Mouse (Mus musculus) heart, adult 9 months (tissue): ENCODE data around the gene Tirap.
A peak's percentile ranks its signal among the peaks of the same experiment; 100 is the strongest.

Experiments used
- DNase-seq, 2 experiments: peaks; one replicate each; pipeline ENCODE4 v3.0.0; 2022; ENCODE audit warnings: low spot score in 2 of 2

The Tirap gene

GRCm38 (mm10) chr9:35199772-35200471, at the start of gene Tirap, which contains the start of gene Srpr:
Gene Tirap, minus strand, starts transcription at chr9:35200291.
Gene Srpr, plus strand, starts transcription at chr9:35200175.
- DNase-seq: peak; percentile 90 to 91

GRCm38 (mm10) chr9:35249476-35249875, 49.4 kb upstream of the Tirap start:
- DNase-seq: no peak

GRCm38 (mm10) chr9:35247405-35247804, 47.3 kb upstream of the Tirap start:
- no peak for DNase-seq

- DNase-seq: no peak
These were observed 39.6 kb upstream of the Tirap start for GRCm38 (mm10) chr9:35239734-35240133.

GRCm38 (mm10) chr9:35238915-35239571, 39.0 kb upstream of the Tirap start:
- DNase-seq: peak in 1 of 2 experiments; percentile 6

- no peak for DNase-seq
These were observed 38.3 kb upstream of the Tirap start for GRCm38 (mm10) chr9:35238371-35238770.

GRCm38 (mm10) chr9:35235996-35236395, 35.9 kb upstream of the Tirap start:
- no peak for DNase-seq

GRCm38 (mm10) chr9:35228671-35229070, 28.6 kb upstream of the Tirap start:
- DNase-seq: no peak

- DNase-seq: no peak
These were observed 23.4 kb upstream of the Tirap start for GRCm38 (mm10) chr9:35223466-35223865.

GRCm38 (mm10) chr9:35217963-35218362, 17.9 kb upstream of the Tirap start:
- peak in 1 of 2 experiments; percentile 24 for DNase-seq

GRCm38 (mm10) chr9:35211573-35212511, 11.8 kb upstream of the Tirap start:
- DNase-seq: no peak

GRCm38 (mm10) chr9:35210542-35211474, 10.7 kb upstream of the Tirap start, which contains the start of gene Foxred1:
Gene Foxred1, minus strand, starts transcription at chr9:35211055.
- peak; percentile 99 for DNase-seq

- no peak for DNase-seq
These were observed 4.3 kb upstream of the Tirap start for GRCm38 (mm10) chr9:35204421-35204820.

GRCm38 (mm10) chr9:35203536-35203935, 3.4 kb upstream of the Tirap start:
- no peak for DNase-seq

GRCm38 (mm10) chr9:35200529-35201060, 504 bp upstream of the Tirap start:
- DNase-seq: no peak

- DNase-seq: peak in 1 of 2 experiments; percentile 18
These were observed 933 bp downstream of the Tirap start for GRCm38 (mm10) chr9:35198945-35199771.

GRCm38 (mm10) chr9:35198351-35198750, 1.7 kb downstream of the Tirap start:
- no peak for DNase-seq

GRCm38 (mm10) chr9:35197625-35198024, 2.5 kb downstream of the Tirap start:
- DNase-seq: no peak

GRCm38 (mm10) chr9:35194048-35194447, 6.0 kb downstream of the Tirap start:
- no peak for DNase-seq
